Mouse (Mus musculus) mesoderm, embryonic 11.5 days (tissue): ENCODE measurements at regions not wholly inside any gene's neighbourhood (a gene's known extent, or its start where the extent isn't known, plus 50 kb on each side); places are given as distances from the start of the nearest gene placed in this dataset.
"Not testable (repeated sequence)": the region's sequence is repeated elsewhere in the genome, so short reads cannot be mapped to it uniquely, and the experiment has no call there.

Experiments
- DNase-seq: peaks from one replicate; pipeline ENCODE4 v3.0.0-alpha.2; 2012; ENCODE audit warnings: low read depth, low spot score

- DNase-seq, result peak; percentile 14
Measured at GRCm38 (mm10) chr14:96954462-96954861, 435.6 kb upstream of the Klhl1 start.

DNA sequence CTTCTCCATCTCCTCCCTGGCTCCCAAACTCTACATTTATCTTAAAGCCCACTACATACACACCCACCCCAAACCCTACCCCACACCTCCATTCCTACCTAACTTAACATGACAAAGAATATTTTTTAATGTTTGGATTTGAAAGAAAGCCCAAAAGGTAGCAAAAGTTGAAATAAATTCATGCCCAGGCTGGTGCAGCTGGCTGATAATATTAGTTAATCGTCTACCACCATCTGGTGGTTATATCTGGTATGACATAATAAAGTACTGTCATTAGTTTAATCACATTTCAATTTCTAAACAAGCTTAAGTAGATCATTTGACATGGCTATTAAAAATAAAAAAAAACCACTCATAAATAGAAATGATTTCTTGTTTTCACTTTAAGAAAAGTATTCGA lies 389.8 kb upstream of the Klhl1 start:
- peak; percentile 63 for DNase-seq

- no peak for DNase-seq
Measured at GRCm38 (mm10) chr14:96879701-96880100, 360.8 kb upstream of the Klhl1 start.

DNA sequence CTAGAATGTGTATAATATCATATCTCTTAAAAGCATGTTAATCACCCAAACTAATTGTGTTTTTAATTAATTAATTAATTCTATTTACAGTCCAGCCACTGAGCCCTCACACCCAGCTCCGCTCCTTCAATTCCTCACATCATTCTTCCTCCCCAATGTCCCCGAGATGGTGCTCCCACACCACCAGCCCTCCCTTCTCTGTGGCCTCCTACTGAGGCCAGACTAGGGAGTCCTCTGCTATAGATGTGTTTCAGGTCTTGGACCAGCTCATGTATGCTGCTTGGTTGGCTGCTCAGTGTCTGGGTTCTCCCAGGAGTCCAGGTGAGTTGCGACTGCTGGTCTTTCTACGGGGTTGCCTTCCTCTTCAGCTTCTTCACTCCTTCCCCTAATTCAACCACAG lies 353.1 kb upstream of the Klhl1 start:
- no peak for DNase-seq

DNA sequence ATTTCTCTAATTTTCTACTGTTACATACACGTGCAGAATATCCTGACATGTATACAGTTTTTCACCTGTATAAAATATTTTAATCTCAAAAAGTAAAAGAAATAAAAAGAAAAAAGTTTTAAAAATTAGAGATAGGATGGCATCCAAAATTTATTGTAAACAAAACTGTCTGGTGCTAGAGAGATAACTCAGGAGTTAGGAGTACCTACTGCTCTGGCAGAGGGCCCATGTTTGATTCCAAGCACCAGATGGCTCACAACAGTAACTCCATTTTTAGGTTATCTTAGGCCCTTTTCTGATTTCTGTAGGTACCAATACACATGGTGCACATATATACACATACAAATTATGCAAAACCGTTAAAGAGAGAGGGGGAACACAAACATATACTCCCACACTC lies 320.0 kb upstream of the Klhl1 start:
- no peak for DNase-seq

GRCm38 (mm10) chr14:96825083-96825482 lies 306.2 kb upstream of the Klhl1 start:
- DNase-seq, result no peak

GRCm38 (mm10) chr14:96815665-96816064 lies 296.8 kb upstream of the Klhl1 start:
- DNase-seq, result no peak

GRCm38 (mm10) chr14:96805284-96805683 lies 286.4 kb upstream of the Klhl1 start:
- no peak for DNase-seq

DNA sequence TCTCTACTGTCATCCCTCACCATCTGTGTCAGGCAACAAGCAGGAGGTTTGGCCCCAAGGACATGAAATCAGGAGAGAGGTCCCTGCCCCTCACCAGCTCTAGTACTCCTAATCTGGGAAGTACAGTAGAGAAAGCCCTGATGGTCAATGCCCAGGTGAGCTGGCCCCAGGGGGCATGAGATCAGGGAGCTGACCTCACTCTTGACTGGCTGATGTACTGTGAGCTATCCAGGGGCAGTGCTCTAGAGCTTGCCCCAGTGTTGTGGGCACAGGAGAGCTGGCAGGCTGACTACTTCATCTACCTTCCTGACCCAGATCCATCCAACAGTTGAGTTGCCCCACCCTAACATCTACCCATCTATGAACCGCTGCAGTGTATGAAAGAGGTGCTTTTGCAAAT lies 275.9 kb upstream of the Klhl1 start:
- DNase-seq, result no peak

DNA sequence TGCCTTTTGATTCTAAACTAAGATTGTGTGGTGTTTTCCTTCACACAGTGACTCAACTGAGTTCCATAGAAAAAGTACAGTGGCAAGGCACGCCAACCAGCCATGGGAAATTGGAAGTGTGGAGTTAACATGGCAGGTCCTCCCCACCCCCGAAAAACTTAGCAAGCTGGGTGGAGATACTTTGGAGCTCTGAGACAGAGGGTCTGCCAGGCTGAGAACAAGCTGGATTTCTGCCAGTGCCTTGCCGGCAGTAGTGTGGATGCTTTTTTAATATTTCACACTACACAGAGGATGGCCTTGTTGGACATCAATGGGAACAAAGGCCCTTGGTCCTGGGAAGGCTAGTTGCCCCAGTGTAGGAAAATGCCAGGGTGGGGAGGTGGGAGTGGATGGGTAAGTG lies 269.0 kb upstream of the Klhl1 start:
- no peak for DNase-seq

DNA sequence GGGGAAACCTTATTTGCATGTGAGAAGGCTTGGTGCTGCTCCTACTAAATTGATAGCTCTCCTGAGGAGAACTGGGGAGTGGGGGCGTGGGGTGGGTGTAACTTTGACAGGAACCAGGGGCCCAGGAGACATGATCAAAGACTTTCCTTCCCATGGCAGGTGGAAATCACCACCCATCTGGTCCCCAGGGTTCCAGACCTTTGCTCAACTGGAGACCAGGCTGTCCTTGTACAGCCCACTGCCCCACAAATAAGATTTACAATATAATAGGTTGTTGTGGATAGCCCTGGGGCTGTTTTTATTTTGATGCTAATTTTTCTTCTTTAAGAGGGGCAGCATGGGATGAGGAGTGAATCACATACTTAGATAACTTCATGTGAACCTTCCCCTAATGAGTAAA lies 268.4 kb upstream of the Klhl1 start:
- DNase-seq, result no peak

DNA sequence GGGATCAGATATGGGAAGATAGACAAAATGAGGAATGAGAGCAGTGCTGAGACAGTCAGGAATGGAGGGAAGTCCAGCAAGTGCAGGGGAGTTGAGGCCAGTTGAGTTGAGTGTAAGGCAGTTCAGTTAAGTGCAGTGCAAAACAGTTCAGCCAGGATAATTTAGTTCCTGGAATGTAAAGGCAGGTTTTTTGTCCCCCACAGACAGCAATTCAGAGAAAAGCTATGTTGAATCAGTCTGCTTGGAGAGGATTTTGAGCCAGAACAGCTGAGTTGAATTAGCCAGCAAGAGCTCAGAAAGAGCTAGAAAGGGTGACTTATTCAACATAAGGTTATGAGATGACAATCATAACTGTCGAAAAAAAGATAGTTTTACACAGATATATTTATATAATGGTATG lies 256.9 kb upstream of the Klhl1 start:
- DNase-seq, result no peak

GRCm38 (mm10) chr14:96760591-96760990 lies 241.7 kb upstream of the Klhl1 start:
- no peak for DNase-seq

- DNase-seq, result no peak
Measured at GRCm38 (mm10) chr14:96733211-96733610, 214.3 kb upstream of the Klhl1 start.

DNA sequence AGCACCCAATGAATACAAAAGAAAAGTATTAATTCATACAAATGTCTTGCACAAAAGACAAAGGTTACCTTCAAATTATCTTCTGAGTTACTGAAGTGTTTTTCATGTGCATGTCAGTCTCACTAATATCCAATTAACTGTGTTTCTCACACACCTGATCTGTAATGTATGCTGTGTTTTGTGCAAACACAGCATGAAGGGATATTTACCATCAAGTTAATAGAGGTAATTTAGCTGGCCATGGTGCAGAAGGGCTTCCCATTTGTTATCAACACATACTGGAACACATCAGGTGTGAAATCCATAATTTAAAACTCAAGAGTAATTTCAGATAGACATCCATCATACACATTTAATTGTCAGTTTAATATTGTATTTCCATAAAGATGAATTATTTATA lies 178.2 kb upstream of the Klhl1 start:
- DNase-seq, result no peak

- no peak for DNase-seq
Measured at GRCm38 (mm10) chr14:96690923-96691322, 172.0 kb upstream of the Klhl1 start.

- no peak for DNase-seq
Measured at GRCm38 (mm10) chr14:96683943-96684342, 165.0 kb upstream of the Klhl1 start.

DNA sequence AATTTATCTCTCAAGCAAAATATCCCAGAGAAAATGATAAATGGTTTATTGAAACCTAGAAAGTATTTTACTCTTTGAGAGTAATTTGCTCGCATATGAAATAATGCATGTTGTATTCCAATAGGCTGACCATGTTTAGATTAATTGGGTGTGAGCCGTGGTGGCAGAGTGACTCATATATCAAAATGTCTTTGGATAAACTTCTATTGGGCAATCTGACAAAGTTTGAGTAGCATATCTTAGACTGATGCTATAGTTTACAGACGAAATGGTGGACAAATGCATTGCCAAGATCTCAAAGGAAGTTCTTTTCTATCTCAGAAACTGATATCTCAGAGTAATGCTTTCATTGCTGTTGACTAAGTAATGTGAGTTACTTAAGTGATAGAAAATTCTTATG lies 162.8 kb upstream of the Klhl1 start:
- no peak for DNase-seq

DNA sequence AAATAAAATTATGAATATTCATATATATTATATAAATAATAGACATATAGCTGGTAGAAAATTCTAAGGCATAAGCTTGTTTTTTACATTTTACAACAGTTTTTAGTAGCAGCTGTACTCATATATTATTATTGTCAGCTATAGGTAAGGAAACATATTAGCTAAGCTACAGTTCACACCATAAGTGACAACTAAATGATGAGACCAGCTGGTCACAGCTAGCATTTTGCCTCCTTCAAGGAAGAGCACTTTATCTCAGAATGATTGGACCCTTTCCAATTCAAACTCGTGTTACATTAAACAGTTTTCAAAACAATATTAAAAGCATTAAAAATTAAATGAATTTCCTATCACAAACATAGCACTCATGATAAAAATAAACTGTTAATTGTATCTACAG lies 157.3 kb upstream of the Klhl1 start:
- no peak for DNase-seq

- no peak for DNase-seq
Measured at GRCm38 (mm10) chr14:96668635-96669034, 149.7 kb upstream of the Klhl1 start.

GRCm38 (mm10) chr14:96656500-96656899 lies 137.6 kb upstream of the Klhl1 start:
- DNase-seq, result no peak

DNA sequence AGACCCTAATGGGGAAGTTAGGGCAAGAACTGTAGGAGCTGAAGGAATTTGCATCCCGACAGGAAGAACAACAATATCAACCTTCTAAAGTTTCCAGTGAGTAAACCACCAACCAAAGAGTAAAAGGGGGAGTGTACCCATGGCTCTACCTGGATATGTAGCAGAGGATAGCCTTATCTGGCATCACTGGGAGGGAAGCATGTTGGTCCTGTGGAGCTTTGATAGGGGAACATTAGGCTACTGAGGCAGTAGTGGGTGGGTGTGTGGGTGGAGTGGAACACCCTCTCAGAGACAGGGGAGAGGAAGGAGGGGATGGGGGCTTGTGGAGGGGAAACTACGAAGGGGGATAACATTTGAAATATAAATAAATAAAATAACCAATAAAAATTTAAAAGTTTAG lies 111.4 kb upstream of the Klhl1 start:
- no peak for DNase-seq

- DNase-seq, result no peak
Measured at GRCm38 (mm10) chr14:96606736-96607135, 87.8 kb upstream of the Klhl1 start.

GRCm38 (mm10) chr14:96601092-96601491 lies 82.2 kb upstream of the Klhl1 start:
- DNase-seq, result not testable (repeated sequence)

DNA sequence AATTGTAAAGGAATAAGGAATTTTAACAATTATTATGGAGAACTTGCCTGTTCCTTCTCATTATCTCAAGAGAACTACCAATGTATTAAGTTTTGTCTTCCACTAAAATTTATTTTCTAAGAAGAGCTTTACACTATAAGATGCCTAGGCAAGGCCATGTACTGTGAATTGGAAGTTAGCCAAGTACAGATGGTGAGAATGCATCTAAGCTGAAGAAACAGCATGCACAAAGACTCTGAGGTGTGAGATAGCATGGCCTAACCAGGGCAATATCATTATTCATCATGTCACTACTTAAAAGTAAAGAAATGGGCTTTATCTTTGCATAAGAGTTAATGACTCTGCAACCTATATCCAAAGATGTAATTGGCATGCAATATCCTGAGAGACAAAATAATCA lies 73.1 kb upstream of the Klhl1 start:
- no peak for DNase-seq
